Mouse (Mus musculus) right cerebral cortex, postnatal 14 days (tissue): ENCODE measurements at regions not wholly inside any gene's neighbourhood (a gene's known extent, or its start where the extent isn't known, plus 50 kb on each side); places are given as distances from the start of the nearest gene placed in this dataset.
"Not testable (repeated sequence)": the region's sequence is repeated elsewhere in the genome, so short reads cannot be mapped to it uniquely, and the experiment has no call there.

Experiments used
- DNase-seq: peaks from one replicate; pipeline ENCODE4 v3.0.0; 2022

- DNase-seq: no peak
These were observed 77.6 kb downstream of the Elovl4 start for GRCm38 (mm10) chr9:83728428-83728827.

- peak; percentile 74 for DNase-seq
These were observed 78.5 kb downstream of the Elovl4 start for GRCm38 (mm10) chr9:83727462-83728189.

GRCm38 (mm10) chr9:83726979-83727378, 79.1 kb downstream of the Elovl4 start:
- no peak for DNase-seq

- DNase-seq: no peak
These were observed 80.0 kb downstream of the Elovl4 start for GRCm38 (mm10) chr9:83726105-83726504.

GRCm38 (mm10) chr9:83725545-83725944, 80.5 kb downstream of the Elovl4 start:
- DNase-seq: no peak

GRCm38 (mm10) chr9:83720982-83721381, 85.1 kb downstream of the Elovl4 start:
- no peak for DNase-seq

GRCm38 (mm10) chr9:83719811-83720210, 86.3 kb downstream of the Elovl4 start:
- DNase-seq: no peak

GRCm38 (mm10) chr9:83718084-83718483, 88.0 kb downstream of the Elovl4 start:
- not testable (repeated sequence) for DNase-seq

- DNase-seq: no peak
These were observed 89.8 kb downstream of the Elovl4 start for GRCm38 (mm10) chr9:83716101-83716763.

GRCm38 (mm10) chr9:83707361-83707760, 98.7 kb downstream of the Elovl4 start:
- no peak for DNase-seq

GRCm38 (mm10) chr9:83706071-83706470, 100.0 kb downstream of the Elovl4 start:
- DNase-seq: no peak

GRCm38 (mm10) chr9:83704186-83704585, 101.9 kb downstream of the Elovl4 start:
- no peak for DNase-seq

GRCm38 (mm10) chr9:83700916-83701315, 105.2 kb downstream of the Elovl4 start:
- no peak for DNase-seq

- no peak for DNase-seq
These were observed 106.0 kb downstream of the Elovl4 start for GRCm38 (mm10) chr9:83700056-83700455.

- DNase-seq: peak; percentile 74
These were observed 114.5 kb downstream of the Elovl4 start for GRCm38 (mm10) chr9:83691332-83692198.
